In genomic region chr5:73200387-73201384, GRCm38 (mm10) we compare ENCODE assay signal across 16 mouse cellular contexts. TPM values are rescaled to one million over a fixed set of nuclear protein-coding genes. Genes with fewer than 3 reads are reported as not detected.
DNase-seq lines count a peak whose midpoint lies in the region; ATAC-seq and TF ChIP-seq lines count a peak whose summit lies in the region.
"Had no signal": no experiment of that assay in that cellular context is flagged by ENCODE, and none has a peak within 500 bp of the region (broad histone marks: within the 10 kb centered on the region; RNA-seq: fewer than 3 reads in every experiment).

No protein-coding gene starts in this region.

- 0 out of 2 replicates have a peak, but pooled peaks have one; percentile 45 for ATAC-seq in liver, embryonic 13.5 days (ENCODE audit: low read depth)
- ATAC-seq: forebrain, embryonic 16.5 days; lung, postnatal 0 days had no signal

- no peak for TF ChIP-seq RAD21 in CH12.LX (IDR thresholded peaks at IDR 0.05; ENCODE audit: low read depth, low read length)

- no peaks in the 10 kb centered on the region for H3K27me3 ChIP-seq in CH12.LX (replicated peaks)
- no peaks in the 10 kb centered on the region for H3K27me3 ChIP-seq in liver, embryonic 13.5 days
- H3K27me3 ChIP-seq: neural tube, embryonic 12.5 days had no signal

- no peak for TF ChIP-seq CTCF in CH12.LX (conservative IDR thresholded peaks at IDR 0.05 in 1 of 2, IDR thresholded peaks at IDR 0.05 in 1 of 2; ENCODE audit: low read depth in 2 of 2, low read length in 2 of 2)

- peak overlapping the region in 1 of 3 experiments; percentile 18 for H3K4me3 ChIP-seq in CH12.LX (replicated peaks in 1 of 3; ENCODE audit: low read depth in 2 of 3, low read length in 2 of 3, poor library complexity in 1 of 3)
- no peak overlapping the region for H3K4me3 ChIP-seq in liver, embryonic 13.5 days (replicated peaks)
- H3K4me3 ChIP-seq: embryonic facial prominence, embryonic 10.5 days; erythroblast, embryonic 14.5 days; gastrocnemius, adult 2 months; neural tube, embryonic 12.5 days had no signal

- H3K36me3 ChIP-seq in CH12.LX (replicated peaks in 1 of 2; ENCODE audit: control insufficient read depth in 1 of 2, insufficient read depth in 1 of 2, low read length in 1 of 2), result peaks cover 0 to 23% of the 10 kb centered on the region in 2 experiments
- H3K36me3 ChIP-seq in liver, embryonic 13.5 days, result no peaks in the 10 kb centered on the region

- WGBS in liver, embryonic 13.5 days (ENCODE audit: insufficient replicate concordance), result 58% methylated on average over 16 of the region's 16 CpGs

- peak; percentile 64 for DNase-seq in heart, adult 11 months
- DNase-seq in heart, postnatal 36 days, result no peak
- DNase-seq in kidney, adult 8-10 months, result peak; percentile 28 to 35
- DNase-seq in kidney, adult 11 months, result no peak
- no peak for DNase-seq in CH12.LX (ENCODE audit: extremely low read depth)
- DNase-seq in liver, embryonic 13.5 days, result no peak
- DNase-seq in ovary, adult 18-20 months (ENCODE audit: low spot score), result no peak
- no peak for DNase-seq in urinary bladder, postnatal 25 days (ENCODE audit: low spot score)
- DNase-seq: cerebellum, postnatal 25 days; gastrocnemius, adult 2 months; right cerebral cortex, postnatal 4 days had no signal

- peaks cover 18% of the 10 kb centered on the region; the same call in 1 of the 2 replicates for H3K79me2 ChIP-seq in CH12.LX (replicated peaks; ENCODE audit: control insufficient read depth, extremely low read depth, insufficient read depth, poor library complexity, severe bottlenecking)

- H3K4me2 ChIP-seq in CH12.LX (ENCODE audit: insufficient read depth, low read depth, poor library complexity, severe bottlenecking), result peak overlapping the region; percentile 88
- H3K4me2 ChIP-seq in liver, embryonic 13.5 days, result no peak overlapping the region
- H3K4me2 ChIP-seq: neural tube, embryonic 12.5 days had no signal

- H3K9me3 ChIP-seq in CH12.LX (replicated peaks; ENCODE audit: low read length), result peaks cover 6% of the 10 kb centered on the region
- H3K9me3 ChIP-seq in liver, embryonic 13.5 days (replicated peaks), result no peaks in the 10 kb centered on the region
- H3K9me3 ChIP-seq: neural tube, embryonic 12.5 days had no signal

- in situ Hi-C loops in CH12.LX (cut with MboI; ENCODE audit: low pct_ligation_motif_present, low pct_unique_long_range_greater_than_20kb, low sequenced_read_pairs), result loop anchor here (10.0 kb wide), 1 partner anchor 54 kb away; the partner anchor contains the start of gene Fryl

- peak; percentile 59 for TF ChIP-seq EP300 in CH12.LX (IDR thresholded peaks at IDR 0.05; ENCODE audit: low read length)

- dilution Hi-C loops in CH12.LX (cut with MboI; ENCODE audit: extremely low pct_ligation_motif_present, extremely low pct_unique_long_range_greater_than_20kb, low sequenced_read_pairs), result no loop called here

- intact Hi-C loops in heart, postnatal 36 days (cut with DNase I), result no loop called here

- H3K9ac ChIP-seq in CH12.LX (ENCODE audit: insufficient read depth, low read depth), result peak overlapping the region; percentile 27
- no peak overlapping the region for H3K9ac ChIP-seq in liver, embryonic 13.5 days
- H3K9ac ChIP-seq: neural tube, embryonic 12.5 days had no signal

- no peak for TF ChIP-seq POLR2A in CH12.LX (IDR thresholded peaks at IDR 0.05; ENCODE audit: low read depth, low read length)

- H3K27ac ChIP-seq in CH12.LX (ENCODE audit: insufficient read depth, low read depth), result peak overlapping the region; percentile 78
- H3K27ac ChIP-seq in liver, embryonic 13.5 days, result no peak overlapping the region
- H3K27ac ChIP-seq: embryonic facial prominence, embryonic 10.5 days; gastrocnemius, adult 2 months; neural tube, embryonic 12.5 days had no signal

- H3K4me1 ChIP-seq in CH12.LX (ENCODE audit: control insufficient read depth in 1 of 2, insufficient read depth in 2 of 2), result peaks cover 11 to 69% of the 10 kb centered on the region in 2 experiments
- H3K4me1 ChIP-seq in liver, embryonic 13.5 days (replicated peaks), result peaks cover 27% of the 10 kb centered on the region
- H3K4me1 ChIP-seq: embryonic facial prominence, embryonic 10.5 days; neural tube, embryonic 12.5 days had no signal

TF ChIP-seq in CH12.LX, 34 proteins besides CTCF, POLR2A, EP300 and RAD21:
- TF ChIP-seq RCOR1 (conservative IDR thresholded peaks at IDR 0.05; ENCODE audit: low read depth, low read length) (0 out of 2 replicates have a peak, but pooled peaks have one; percentile 18), MAFK (IDR thresholded peaks at IDR 0.05; ENCODE audit: insufficient replicate concordance, low read length) (peak; percentile 25; the same call in 1 of the 2 replicates), TBP (conservative IDR thresholded peaks at IDR 0.05; ENCODE audit: low read depth, low read length) (no peak), NRF1 (IDR thresholded peaks at IDR 0.05; ENCODE audit: low read depth, low read length) (no peak), ZNF384 (IDR thresholded peaks at IDR 0.05; ENCODE audit: low read depth, low read length) (peak; percentile 36; the same call in 1 of the 2 replicates), IRF4 (IDR thresholded peaks at IDR 0.05; ENCODE audit: low read depth, low read length) (peak; percentile 68; the same call in 1 of the 2 replicates), BHLHE40 (IDR thresholded peaks at IDR 0.05; ENCODE audit: low read depth, low read length) (peak; percentile 78), MEF2A (IDR thresholded peaks at IDR 0.05; ENCODE audit: borderline replicate concordance, low read depth, low read length) (no peak), MAX (IDR thresholded peaks at IDR 0.05; ENCODE audit: low read length) (0 out of 2 replicates have a peak, but pooled peaks have one; percentile 13)

RNA-seq across cellular contexts. Expression of gene Fryl, which starts 55.7 kb away (rescaled TPM):
- 10 to 100 TPM; 37.6 to 45.2 TPM for total RNA-seq in heart, postnatal 36 days (2021)
- total RNA-seq in CH12.LX (2012; rRNA removed), result 31.3 and 35.0 TPM in 2 replicates
- 23.2 and 23.8 TPM in 2 replicates for total RNA-seq in CH12.LX (2014; rRNA removed)
- polyA plus RNA-seq in CH12.LX (2012; ENCODE audit: insufficient read length, low read depth), result 32.6 and 38.4 TPM in 2 replicates
- polyA plus RNA-seq in liver, embryonic 13.5 days (2015; fragmentation: Nextera tagmentation; extraction: Ambion mirVana), result 44.2 and 44.5 TPM in 2 replicates

Comparison
In these comparisons a context has a peak if more than half of its experiments do, and no peak if none do; other contexts are left out.
1. DNase-seq: peak in heart, adult 11 months (single experiment) and kidney, adult 8-10 months (2 of 2); none in heart, postnatal 36 days (0 of 2), kidney, adult 11 months (single experiment), CH12.LX (single experiment), liver, embryonic 13.5 days (single experiment), ovary, adult 18-20 months (single experiment) and urinary bladder, postnatal 25 days (single experiment).